Mouse (Mus musculus) embryonic facial prominence, embryonic 13.5 days (tissue): ENCODE data around the gene Stag1. TPM values are rescaled to one million over a fixed set of nuclear protein-coding genes. Genes with fewer than 3 reads are reported as not detected.

Experiments
- ATAC-seq: fragments of 200-750 bp; cut with Nextera tagmentation; 2 replicates; pipeline ENCODE4 v1.8.0; 2017; ENCODE audit warnings: low read depth; ENCODE audit not compliant: insufficient number of reproducible peaks, insufficient read depth, low FRiP score, low TSS enrichment
- H3K27ac ChIP-seq: fragments of 300-500 bp; sonication (generic); 2 replicates; pipeline ENCODE4 v1.5.1; 2015; ENCODE audit warnings: moderate library complexity, mild to moderate bottlenecking, inconsistent platforms
- H3K27me3 ChIP-seq: fragments of 300-500 bp; sonication (generic); 2 replicates; pipeline ENCODE4 v1.6.1; 2015; ENCODE audit warnings: mild to moderate bottlenecking, inconsistent platforms
- H3K36me3 ChIP-seq: fragments of 300-500 bp; sonication (generic); 2 replicates; pipeline ENCODE4 v1.6.1; 2015; ENCODE audit warnings: mild to moderate bottlenecking, inconsistent platforms
- H3K4me1 ChIP-seq: fragments of 300-500 bp; sonication (generic); 2 replicates; pipeline ENCODE4 v1.6.1; 2015; ENCODE audit warnings: inconsistent platforms
- H3K4me2 ChIP-seq: fragments of 300-500 bp; sonication (generic); 2 replicates; pipeline ENCODE4 v1.6.1; 2015; ENCODE audit warnings: moderate library complexity, mild to moderate bottlenecking, inconsistent platforms
- H3K4me3 ChIP-seq: fragments of 300-500 bp; sonication (generic); 2 replicates; pipeline ENCODE4 v1.5.1; 2015; ENCODE audit warnings: mild to moderate bottlenecking, inconsistent platforms
- H3K9ac ChIP-seq: fragments of 300-500 bp; sonication (generic); 2 replicates; pipeline ENCODE4 v1.6.1; 2015; ENCODE audit warnings: mild to moderate bottlenecking, inconsistent platforms
- H3K9me3 ChIP-seq: fragments of 300-500 bp; sonication (generic); 2 replicates; pipeline ENCODE4 v1.6.1; 2016; ENCODE audit warnings: inconsistent platforms
- WGBS: fragments of 180-500 bp; shearing (Covaris S2); methylation state at CpG from one replicate; pipeline ENCODE4 v1.1.7; 2015; ENCODE audit warnings: mixed read lengths; 5-methylcytosine and 5-hydroxymethylcytosine counted together
- polyA plus RNA-seq: library from polyadenylated mRNA; unstranded; fragments of >200 nt; fragmentation: Nextera tagmentation; extraction: Ambion mirVana; gene quantifications from 2 replicates; pipeline ENCODE4 v1.2.1, GENCODE M21; 2015

Stag1 gene
- polyA plus RNA-seq, 1 experiment from 2014 or later: 60.1 TPM

- WGBS: 86% methylated on average over 2 of the region's 2 CpGs
- Histone ChIP-seq H3K36me3 (no peaks in the 10 kb centered on the region), H3K4me1 (peaks cover 5% of the 10 kb centered on the region), H3K27ac (no peak overlapping the region), H3K9ac (no peak overlapping the region), H3K27me3 (no peaks in the 10 kb centered on the region), H3K4me2 (no peak overlapping the region), H3K4me3 (no peak overlapping the region), H3K9me3 (no peaks in the 10 kb centered on the region)
- ATAC-seq: no peak
Observed at GRCm38 (mm10) chr9:100647774-100648323, 50.3 kb downstream of the Stag1 start.

- Histone ChIP-seq H3K4me2 (no peak overlapping the region), H3K27ac (no peak overlapping the region), H3K36me3 (no peaks in the 10 kb centered on the region), H3K4me1 (no peaks in the 10 kb centered on the region), H3K9me3 (no peaks in the 10 kb centered on the region), H3K4me3 (no peak overlapping the region), H3K9ac (no peak overlapping the region), H3K27me3 (no peaks in the 10 kb centered on the region)
- 82% methylated on average over 3 of the region's 3 CpGs for WGBS
- ATAC-seq: no peak
Observed at GRCm38 (mm10) chr9:100654104-100654503, 56.5 kb downstream of the Stag1 start.

- Histone ChIP-seq H3K36me3 (0 out of 2 replicates have a peak, but pooled peaks cover under 1% of the 10 kb centered on the region), H3K9me3 (no peaks in the 10 kb centered on the region), H3K4me2 (no peak overlapping the region), H3K27me3 (no peaks in the 10 kb centered on the region), H3K27ac (no peak overlapping the region), H3K4me1 (no peaks in the 10 kb centered on the region), H3K9ac (no peak overlapping the region), H3K4me3 (no peak overlapping the region)
- 95% methylated on average over 4 of the region's 4 CpGs for WGBS
- no peak for ATAC-seq
Observed at GRCm38 (mm10) chr9:100656058-100656457, 58.5 kb downstream of the Stag1 start.

GRCm38 (mm10) chr9:100660587-100660986 lies 63.0 kb downstream of the Stag1 start:
- Histone ChIP-seq H3K9me3 (no peaks in the 10 kb centered on the region), H3K4me3 (no peak overlapping the region), H3K27me3 (no peaks in the 10 kb centered on the region), H3K4me2 (no peak overlapping the region), H3K27ac (no peak overlapping the region), H3K36me3 (0 out of 2 replicates have a peak, but pooled peaks cover 4% of the 10 kb centered on the region), H3K9ac (no peak overlapping the region), H3K4me1 (no peaks in the 10 kb centered on the region)
- no peak for ATAC-seq

- H3K4me1 ChIP-seq: no peaks in the 10 kb centered on the region
- ATAC-seq: no peak
- H3K27ac ChIP-seq: no peak overlapping the region
- no peak overlapping the region for H3K4me2 ChIP-seq
- WGBS: 85% methylated on average over 4 of the region's 4 CpGs
- no peaks in the 10 kb centered on the region for H3K27me3 ChIP-seq
- H3K9me3 ChIP-seq: no peaks in the 10 kb centered on the region
- H3K9ac ChIP-seq: no peak overlapping the region
- H3K36me3 ChIP-seq: 0 out of 2 replicates have a peak, but pooled peaks cover 4% of the 10 kb centered on the region
- no peak overlapping the region for H3K4me3 ChIP-seq
Observed at GRCm38 (mm10) chr9:100663473-100664134, 66.0 kb downstream of the Stag1 start.

GRCm38 (mm10) chr9:100670151-100670550 lies 72.6 kb downstream of the Stag1 start:
- Histone ChIP-seq H3K9ac (no peak overlapping the region), H3K36me3 (no peaks in the 10 kb centered on the region), H3K27ac (no peak overlapping the region), H3K27me3 (no peaks in the 10 kb centered on the region), H3K4me3 (no peak overlapping the region), H3K4me2 (no peak overlapping the region), H3K4me1 (no peaks in the 10 kb centered on the region), H3K9me3 (no peaks in the 10 kb centered on the region)
- ATAC-seq: no peak
- WGBS: 57% methylated on average over 5 of the region's 5 CpGs

GRCm38 (mm10) chr9:100679036-100679435 lies 81.4 kb downstream of the Stag1 start:
- Histone ChIP-seq H3K4me2 (no peak overlapping the region), H3K4me3 (no peak overlapping the region), H3K27me3 (no peaks in the 10 kb centered on the region), H3K36me3 (no peaks in the 10 kb centered on the region), H3K9me3 (no peaks in the 10 kb centered on the region), H3K9ac (no peak overlapping the region), H3K4me1 (no peaks in the 10 kb centered on the region), H3K27ac (no peak overlapping the region)
- ATAC-seq: no peak

GRCm38 (mm10) chr9:100682285-100682684 lies 84.7 kb downstream of the Stag1 start:
- H3K4me1 ChIP-seq: no peaks in the 10 kb centered on the region
- ATAC-seq: no peak
- no peaks in the 10 kb centered on the region for H3K9me3 ChIP-seq

GRCm38 (mm10) chr9:100685769-100686487 lies 88.3 kb downstream of the Stag1 start:
- H3K27me3 ChIP-seq: no peaks in the 10 kb centered on the region
- 26% methylated on average over 3 of the region's 3 CpGs for WGBS
- H3K27ac ChIP-seq: no peak overlapping the region
- no peak overlapping the region for H3K9ac ChIP-seq
- ATAC-seq: no peak
- H3K9me3 ChIP-seq: no peaks in the 10 kb centered on the region
- H3K4me2 ChIP-seq: no peak overlapping the region
- H3K4me1 ChIP-seq: no peaks in the 10 kb centered on the region
- H3K36me3 ChIP-seq: no peaks in the 10 kb centered on the region
- H3K4me3 ChIP-seq: no peak overlapping the region

More at GRCm38 (mm10) chr9:100682285-100682684, 84.7 kb downstream of the Stag1 start:
- H3K9ac ChIP-seq: no peak overlapping the region
- H3K27ac ChIP-seq: no peak overlapping the region
- no peak overlapping the region for H3K4me2 ChIP-seq
- no peak overlapping the region for H3K4me3 ChIP-seq
- H3K36me3 ChIP-seq: no peaks in the 10 kb centered on the region
- no peaks in the 10 kb centered on the region for H3K27me3 ChIP-seq

- no peaks in the 10 kb centered on the region for H3K4me1 ChIP-seq
- WGBS: 80% methylated on average over 3 of the region's 3 CpGs
- H3K4me3 ChIP-seq: no peak overlapping the region
- no peak overlapping the region for H3K4me2 ChIP-seq
- H3K9me3 ChIP-seq: no peaks in the 10 kb centered on the region
- no peak for ATAC-seq
- no peak overlapping the region for H3K9ac ChIP-seq
- H3K27me3 ChIP-seq: no peaks in the 10 kb centered on the region
- H3K27ac ChIP-seq: no peak overlapping the region
- no peaks in the 10 kb centered on the region for H3K36me3 ChIP-seq
Observed at GRCm38 (mm10) chr9:100689765-100690316, 92.2 kb downstream of the Stag1 start.

GRCm38 (mm10) chr9:100692239-100692638 lies 94.6 kb downstream of the Stag1 start:
- no peak overlapping the region for H3K9ac ChIP-seq
- H3K27ac ChIP-seq: 0 out of 2 replicates have a peak overlapping the region, but pooled peaks have one; percentile 33
- no peaks in the 10 kb centered on the region for H3K9me3 ChIP-seq
- no peak for ATAC-seq
- H3K4me1 ChIP-seq: no peaks in the 10 kb centered on the region
- H3K4me2 ChIP-seq: no peak overlapping the region
- no peaks in the 10 kb centered on the region for H3K27me3 ChIP-seq
- 84% methylated on average over 1 of the region's 1 CpGs for WGBS
- H3K36me3 ChIP-seq: no peaks in the 10 kb centered on the region
- no peak overlapping the region for H3K4me3 ChIP-seq

GRCm38 (mm10) chr9:100696537-100696936 lies 98.9 kb downstream of the Stag1 start:
- WGBS: 89% methylated on average over 2 of the region's 2 CpGs
- H3K4me2 ChIP-seq: no peak overlapping the region
- ATAC-seq: no peak

More at GRCm38 (mm10) chr9:100696537-100696936, 98.9 kb downstream of the Stag1 start:
- H3K9me3 ChIP-seq: no peaks in the 10 kb centered on the region
- no peaks in the 10 kb centered on the region for H3K4me1 ChIP-seq
- no peak overlapping the region for H3K9ac ChIP-seq
- no peaks in the 10 kb centered on the region for H3K27me3 ChIP-seq
- H3K27ac ChIP-seq: no peak overlapping the region
- H3K36me3 ChIP-seq: no peaks in the 10 kb centered on the region
- H3K4me3 ChIP-seq: no peak overlapping the region
